Mouse (Mus musculus) brain, embryonic 18.5 days (tissue): ENCODE data around the gene Nbas.
A peak's percentile ranks its signal among the peaks of the same experiment; 100 is the strongest.

Experiments
- DNase-seq: peaks from one replicate; pipeline ENCODE4 v3.0.0-alpha.2; 2012; ENCODE audit warnings: low read depth, low spot score

Nbas gene

DNA sequence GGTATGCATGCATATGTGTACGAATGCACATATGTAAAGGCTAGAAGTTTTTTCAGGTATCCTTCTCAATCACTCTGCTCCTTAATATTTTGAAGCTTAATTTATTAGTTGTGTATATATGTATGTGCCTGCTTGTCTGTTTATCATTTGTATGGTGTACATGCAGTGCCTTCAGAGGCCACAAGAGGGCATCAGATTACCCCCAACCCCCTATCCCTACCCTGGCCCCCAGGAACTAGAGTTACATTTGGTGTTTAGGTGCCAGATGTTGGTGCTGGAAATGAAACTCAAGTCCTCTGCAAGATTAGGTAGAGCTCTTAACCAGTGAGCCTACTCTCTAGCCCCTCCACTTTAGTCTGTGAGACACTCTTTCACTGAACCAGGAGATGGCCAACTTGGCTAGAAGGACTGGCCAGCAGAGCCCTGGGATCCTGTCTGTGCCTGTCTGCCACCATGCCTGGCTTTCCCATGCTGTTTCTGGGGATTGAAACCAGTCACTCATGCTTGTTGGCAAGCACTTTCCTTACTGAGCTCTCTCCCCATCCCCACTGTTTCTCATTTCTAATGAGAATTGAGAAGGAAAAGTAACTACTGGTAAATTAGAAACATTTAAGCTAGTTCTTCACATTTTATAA lies 263.9 kb downstream of the Nbas start:
- DNase-seq: no peak

DNA sequence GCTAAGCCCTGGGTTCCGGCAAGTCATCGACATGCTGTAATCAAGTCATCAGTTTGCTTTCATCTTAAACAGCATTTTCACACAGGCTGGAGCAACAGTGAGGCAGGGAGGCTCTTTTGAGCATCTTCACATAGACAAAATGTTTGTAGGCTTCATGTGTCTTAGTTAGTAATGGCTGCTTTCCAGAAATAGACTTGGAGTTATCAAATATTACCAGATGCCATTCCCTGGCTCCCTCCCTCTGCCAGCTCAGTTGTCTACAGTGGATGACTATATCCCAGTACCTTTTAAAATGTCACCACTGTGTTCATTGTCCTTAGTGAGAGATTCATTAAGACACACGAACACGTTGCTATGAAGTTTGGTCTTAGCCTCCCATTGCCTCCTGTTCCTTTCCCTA lies 270.2 kb downstream of the Nbas start:
- no peak for DNase-seq

DNA sequence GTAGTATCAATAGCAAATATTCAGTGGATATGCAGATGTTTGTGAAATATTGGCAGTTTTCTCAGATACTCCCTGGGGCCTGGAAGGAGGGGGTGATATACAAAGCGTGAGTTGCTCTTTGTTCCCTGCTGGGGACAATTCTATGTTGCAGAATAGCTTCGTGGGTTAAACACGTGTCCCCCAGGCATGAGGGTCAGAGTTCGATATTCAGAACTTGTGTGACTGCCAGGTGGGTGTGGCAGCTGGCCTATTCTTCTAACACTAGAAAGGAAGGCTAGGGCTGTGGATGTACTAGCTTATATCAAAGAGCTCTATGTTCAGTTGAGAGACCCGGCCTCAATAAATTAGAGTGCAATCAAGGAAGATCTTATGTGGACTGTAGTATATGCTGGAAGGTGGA lies 274.9 kb downstream of the Nbas start:
- no peak for DNase-seq

DNA sequence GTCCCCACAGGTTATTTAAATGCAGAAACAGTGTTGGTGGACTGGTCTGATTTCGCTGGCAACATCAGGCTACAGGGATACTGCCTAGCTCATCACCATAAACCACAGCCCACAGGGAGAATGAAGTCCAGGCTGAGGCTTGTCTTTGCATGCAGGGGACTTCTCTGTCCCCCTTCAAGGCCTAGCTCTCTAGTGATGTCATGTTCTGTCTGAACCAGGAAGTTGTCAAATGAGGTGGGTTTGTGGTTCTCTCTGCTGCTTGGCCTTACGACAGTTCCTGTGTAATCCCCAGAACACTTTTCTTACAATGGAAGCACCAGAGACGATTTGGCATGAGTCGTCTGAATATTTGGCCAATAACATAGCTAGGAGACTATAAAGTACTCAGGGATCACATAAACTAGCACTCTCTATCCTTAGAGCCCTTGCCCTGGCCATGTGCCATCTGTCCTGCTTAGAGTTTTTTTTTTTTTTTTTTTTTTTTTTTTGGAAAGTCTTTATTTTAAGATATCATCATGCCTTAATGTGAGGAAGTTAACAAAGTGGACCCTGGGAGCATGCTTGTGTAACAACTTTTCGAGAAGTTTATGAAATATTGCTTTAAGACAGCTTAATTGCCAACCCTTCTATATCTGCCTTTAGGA lies 294.8 kb downstream of the Nbas start:
- no peak for DNase-seq

DNA sequence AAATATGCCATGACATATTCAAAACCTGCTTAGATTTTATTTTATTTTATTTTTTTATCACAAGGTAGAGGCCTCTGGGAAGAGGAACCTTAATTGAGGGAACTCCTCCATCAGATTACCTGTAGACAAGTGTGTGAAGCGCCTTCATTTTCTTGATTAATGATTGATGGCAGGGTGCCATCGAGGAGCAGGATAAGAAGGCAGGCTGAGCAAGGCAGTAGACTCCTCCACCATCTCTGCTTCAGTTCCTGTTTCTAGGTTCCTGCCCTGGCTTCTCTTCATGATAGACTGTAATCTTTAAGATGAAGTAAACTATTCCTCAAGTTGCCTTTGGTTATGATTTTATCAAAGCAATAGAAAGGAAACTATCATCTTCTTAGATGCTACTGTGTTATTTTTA lies 295.4 kb downstream of the Nbas start:
- no peak for DNase-seq

DNA sequence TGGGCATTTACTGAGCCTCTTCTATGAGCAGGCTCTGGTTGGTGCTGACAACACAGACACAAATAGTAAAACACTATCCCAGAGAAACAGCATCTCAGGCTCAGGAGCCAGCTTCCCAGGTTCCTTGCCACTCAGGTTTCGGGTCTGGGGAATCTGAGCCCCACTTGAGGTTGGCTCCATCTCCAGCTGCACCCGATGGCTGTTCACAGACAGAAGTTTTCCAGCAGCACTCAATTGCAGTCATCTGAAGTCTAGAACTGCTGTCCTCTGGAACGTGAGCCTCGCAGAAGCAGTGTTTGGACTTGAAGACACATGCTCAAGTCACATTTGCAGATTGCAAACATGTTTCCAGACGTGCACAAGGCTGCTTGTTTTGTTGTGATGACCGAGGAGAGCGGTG lies 297.5 kb downstream of the Nbas start:
- DNase-seq: no peak

DNA sequence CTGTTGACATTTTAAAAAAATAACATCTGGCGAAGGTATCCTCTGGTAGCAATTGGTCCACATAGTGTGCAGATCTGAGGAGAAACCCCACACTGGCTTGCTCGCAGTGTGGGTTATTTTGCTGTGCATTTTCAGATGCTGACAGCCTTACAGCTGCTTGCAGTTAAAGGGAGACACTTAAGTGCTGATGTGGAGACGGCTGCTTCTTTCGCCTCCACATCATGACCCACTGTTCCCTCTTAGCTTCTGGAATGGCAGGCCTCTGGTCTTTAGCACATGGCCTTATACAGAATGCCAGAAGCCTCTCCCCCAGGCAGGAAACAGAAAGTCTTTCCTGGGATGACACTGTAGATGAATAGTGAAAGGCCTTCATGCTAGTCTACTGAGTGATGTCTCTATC lies 306.2 kb downstream of the Nbas start:
- no peak for DNase-seq

DNA sequence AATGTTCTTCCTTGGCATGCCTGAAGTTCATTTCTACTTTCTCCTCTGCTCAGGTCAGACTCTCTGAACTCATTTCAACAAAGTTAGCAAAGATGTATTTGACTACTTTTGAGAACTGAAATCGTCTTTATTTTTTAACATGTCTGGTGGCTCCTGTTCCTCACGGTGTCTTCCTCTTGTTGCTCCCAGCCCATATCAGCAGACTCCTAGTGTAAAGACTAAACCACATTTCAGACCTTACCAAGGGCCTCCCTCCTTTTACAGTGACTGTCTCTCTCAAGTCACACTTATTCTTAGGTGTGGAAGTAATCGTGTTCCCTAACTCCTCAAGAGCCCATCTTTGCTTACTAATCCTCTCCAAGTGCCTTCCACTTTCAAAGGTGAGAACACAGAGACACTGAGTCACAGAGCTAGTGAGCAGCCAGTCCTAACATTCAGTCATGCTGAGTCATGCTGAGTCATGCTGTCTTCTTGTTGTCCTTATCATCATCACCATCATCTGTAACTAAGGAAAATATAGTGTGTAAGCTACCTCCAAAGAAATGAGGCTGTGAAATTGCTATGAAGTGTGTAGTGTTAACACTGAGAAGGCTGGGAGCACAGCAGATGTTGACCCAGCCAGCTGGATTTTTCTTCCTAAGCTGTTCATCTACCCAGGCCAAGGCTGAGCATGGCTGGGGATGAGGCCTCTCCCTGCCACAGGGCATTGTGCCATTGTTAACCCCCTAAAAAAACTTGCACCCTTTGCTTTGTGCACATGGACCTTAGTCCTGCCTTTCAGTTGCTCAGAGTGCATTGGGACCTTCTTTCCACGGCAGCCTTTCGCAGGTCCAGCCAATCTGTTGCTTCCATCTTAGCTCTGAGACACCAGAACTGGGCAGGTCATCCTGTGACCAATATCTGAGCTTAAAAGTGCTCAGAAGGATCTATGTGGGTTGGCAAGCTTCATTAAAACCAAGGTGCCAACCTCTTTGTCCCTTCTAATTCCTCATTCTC lies 307.0 kb downstream of the Nbas start:
- DNase-seq: no peak

DNA sequence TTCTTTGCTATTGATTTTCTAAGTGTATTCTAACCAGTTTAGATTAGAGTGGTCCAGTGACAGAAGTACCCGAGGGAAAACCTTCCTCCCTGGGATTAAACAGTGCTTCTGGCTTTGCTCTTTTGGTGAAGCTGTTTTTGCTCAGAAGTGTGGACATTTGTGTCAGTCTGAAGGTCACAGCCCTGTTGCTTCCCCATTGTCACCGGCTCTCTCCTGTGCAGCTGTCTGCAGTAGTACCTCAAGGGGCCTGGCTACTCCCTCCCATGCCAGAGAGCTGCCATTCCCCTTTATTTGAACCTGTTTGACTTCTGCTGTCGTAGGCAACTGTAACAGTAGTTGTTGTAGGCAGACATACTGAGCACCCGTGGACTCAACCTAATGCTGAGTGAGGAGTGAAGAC lies 307.8 kb downstream of the Nbas start:
- no peak for DNase-seq

DNA sequence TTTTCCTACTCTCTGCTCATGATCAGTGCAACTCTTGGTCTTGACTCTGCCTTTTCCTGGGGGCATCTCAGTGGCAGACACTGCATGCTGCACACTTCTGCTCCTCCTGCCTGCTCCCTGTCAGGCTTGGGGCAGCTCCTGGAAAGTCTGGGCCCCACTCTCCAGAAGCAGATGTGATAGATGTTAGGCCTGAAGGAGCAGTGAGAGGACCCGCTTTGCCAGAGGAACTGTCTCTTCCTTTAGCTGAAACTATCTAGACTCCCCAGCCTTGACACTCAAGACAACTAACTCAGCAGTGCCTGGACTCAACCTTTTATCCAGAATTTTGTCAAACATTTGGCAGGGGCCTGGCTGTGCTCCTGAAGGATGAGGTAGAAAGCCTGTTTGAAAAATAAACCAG lies 311.9 kb downstream of the Nbas start:
- DNase-seq: no peak

DNA sequence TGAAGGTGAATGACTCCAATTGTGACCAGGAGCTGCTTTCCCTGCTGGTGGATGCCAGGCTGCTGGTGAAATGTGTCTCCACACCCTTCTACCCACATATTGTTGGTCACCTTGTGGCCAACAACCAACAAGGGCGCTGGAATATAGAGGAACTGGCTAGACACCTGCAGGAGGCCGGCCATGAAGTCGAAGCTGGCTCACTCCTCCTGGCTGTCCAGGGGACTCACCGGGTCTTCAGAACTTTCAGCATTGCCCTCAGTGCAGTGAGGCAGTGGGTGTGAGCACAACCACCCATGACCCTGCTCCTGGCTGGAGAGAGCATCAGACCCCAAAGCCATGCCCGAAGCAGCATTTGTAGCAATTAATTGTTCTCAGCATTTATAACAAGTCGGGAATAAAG lies 314.5 kb downstream of the Nbas start:
- DNase-seq: no peak

DNA sequence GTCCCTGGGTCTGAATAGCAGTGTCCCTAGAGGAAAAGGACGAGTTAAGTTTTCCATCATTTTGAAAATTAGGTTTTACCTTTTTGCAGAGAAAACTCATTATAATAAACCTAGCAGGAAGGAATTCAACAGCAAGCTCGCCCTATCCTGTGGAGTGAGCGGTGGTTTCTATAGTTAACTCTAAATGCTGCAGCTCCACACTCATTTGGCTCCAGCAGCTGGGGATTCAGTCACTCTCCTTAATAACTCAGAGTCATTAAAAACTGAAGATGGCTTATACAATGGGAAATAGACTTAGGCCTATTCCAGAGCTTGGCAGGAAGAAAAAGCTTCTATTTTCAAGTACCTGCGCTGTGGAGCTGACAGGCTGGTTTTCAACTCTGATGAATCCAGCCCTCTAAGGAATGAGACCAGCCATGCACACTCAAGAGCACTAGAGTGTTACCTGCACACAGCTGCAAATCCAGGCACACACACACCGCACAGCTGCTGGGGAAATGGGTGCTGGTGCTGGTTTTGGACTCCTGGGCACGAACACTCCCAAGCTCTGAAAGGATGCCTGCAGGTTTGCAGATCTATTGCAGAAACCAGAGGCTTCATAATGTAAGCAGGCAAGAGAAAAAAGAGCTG lies 316.7 kb downstream of the Nbas start:
- no peak for DNase-seq

DNA sequence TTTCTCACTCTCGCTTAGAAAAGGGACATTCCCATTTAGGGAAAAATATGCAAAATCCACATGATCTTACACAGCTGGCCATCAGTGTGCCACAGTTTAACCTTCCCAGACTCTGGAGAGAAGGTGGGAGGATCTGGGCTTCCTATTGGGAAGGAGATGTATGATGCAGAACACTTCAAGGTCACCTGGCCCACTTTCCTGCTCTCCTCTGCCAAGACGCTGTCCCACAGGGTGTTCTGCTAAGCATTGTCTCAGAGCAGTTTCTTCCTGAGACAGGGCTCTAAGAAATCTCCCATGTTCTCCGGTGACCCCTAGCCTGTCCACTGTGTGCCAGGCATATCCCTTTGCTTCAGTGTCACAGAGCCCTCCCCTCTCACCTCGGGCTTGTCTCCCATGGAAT lies 318.7 kb downstream of the Nbas start:
- no peak for DNase-seq

DNA sequence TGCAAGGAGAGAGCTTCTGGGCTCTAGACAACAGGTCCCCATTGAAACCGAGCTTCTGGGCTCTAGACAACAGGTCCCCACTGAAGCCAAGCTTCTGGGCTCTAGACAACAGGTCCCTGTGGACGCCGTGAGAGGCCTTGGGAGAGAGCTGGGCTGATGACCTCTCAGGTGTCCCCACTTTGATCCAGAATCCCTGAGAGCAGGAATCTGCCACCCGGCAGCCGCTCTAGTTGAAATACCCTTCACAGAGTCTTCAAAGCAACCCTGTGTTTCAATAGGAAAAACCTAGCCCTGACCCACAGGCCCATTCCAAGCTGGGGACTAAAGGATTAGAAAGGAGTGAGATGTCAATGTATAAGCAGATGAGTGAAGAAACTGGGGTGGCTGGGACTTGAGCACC lies 320.1 kb downstream of the Nbas start:
- no peak for DNase-seq

DNA sequence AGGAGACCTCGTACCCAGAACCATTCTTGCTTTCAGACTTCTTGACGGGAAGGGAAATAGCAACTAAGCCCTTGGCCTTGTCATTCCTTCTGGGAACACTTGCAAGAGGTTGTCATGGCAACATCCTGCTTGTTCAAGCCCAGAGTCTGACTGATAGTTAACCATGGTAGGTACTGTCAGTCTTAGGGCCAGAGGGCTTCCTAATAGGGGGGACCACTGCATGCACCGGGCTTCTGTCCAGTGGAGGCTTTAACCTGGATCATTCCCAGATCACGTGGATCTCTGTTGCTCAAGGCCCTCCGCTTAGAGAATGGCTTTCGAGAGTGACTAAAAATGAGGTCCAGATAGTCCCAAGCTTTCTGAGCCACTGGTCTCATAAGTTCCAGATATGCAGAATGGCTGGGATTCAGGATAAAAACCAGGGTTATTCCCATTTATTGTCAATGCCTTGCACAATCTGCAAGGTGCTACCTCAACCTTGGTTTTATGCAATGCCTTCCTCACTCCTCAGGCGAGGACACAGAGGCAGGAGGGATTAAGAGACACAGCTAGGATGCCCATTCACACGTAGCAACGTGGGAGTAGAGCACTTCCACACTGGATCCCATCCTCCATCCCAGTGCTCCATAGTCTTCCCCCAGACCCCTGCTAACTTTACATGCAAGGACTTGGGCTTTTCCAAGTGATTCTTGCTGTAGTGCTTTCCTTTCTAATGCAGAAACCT lies 326.0 kb downstream of the Nbas start:
- peak; percentile 46 for DNase-seq

DNA sequence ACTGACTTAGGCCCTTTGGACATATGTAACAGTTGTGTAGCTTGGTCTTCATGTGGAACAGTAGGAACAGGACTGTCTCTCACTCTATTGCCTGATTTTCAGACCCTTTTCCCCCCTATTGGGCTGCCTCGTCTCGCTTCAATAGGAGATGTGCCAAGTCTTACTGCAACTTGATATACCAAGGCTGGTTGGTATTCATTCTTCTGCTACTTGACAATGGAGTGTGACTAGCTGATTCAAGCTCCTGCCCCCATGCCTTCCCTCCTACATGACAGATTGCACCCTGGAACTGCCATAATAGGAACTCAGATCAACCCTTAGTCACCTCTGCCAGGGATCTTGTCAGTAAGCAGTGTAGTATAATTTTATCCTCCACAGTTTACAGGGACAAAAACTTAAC lies 328.1 kb downstream of the Nbas start:
- DNase-seq: no peak

DNA sequence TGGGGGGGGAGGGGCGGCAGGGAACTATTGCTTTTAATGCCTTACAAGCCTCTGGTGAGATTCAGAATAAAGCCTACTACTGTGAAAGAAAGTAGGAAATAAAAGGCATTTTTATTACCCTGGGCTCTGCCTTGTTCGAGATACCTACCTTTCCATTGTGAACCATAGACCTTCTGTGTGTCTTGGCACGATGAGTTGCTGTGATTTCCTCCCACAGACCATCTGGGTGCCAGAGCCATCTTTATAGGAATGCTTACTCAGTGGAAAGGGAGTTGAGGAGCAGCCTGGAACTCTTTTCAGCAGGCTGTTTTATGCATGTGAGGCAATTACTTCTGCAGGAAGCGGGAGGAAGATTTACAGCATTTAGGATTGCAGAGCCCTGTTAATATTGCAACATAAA lies 329.6 kb downstream of the Nbas start:
- no peak for DNase-seq

DNA sequence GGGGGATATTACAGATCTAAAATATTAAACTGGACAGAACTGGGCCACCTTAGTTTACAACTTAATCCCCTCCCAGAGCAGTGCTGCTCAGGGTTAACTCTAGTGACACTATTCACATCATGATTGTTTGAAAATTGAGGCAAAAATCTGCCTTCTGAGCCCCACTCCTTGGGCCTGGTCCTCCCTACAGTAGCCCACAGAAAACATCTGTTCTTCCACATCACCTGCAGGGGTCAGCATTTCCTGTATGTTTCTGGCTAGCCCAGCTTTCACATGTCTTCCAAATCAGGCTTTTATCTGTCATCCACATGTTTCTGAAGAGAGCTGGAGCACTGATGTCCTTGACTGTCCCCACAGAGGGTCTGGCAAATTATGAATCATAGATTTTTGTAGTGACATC lies 333.5 kb downstream of the Nbas start:
- no peak for DNase-seq

DNA sequence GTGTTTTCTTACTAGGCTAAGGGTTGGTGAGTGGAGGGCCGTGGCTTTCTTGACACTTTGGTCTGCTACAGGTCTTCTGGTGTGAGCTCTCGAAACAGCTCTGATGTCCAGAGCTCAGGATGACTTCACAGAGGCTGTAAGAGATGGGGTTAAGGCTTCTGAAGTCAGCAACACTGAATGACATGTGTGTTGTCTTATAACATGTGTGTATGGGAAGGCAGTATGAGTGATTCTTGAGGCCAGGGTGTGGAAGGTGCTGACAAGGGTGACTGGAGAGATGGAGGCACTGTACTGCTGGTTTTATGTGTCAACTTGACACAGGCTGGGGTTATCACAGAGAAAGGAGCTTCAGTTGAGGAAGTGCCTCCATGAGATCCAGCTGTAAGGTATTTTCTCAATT lies 338.1 kb downstream of the Nbas start:
- DNase-seq: no peak

DNA sequence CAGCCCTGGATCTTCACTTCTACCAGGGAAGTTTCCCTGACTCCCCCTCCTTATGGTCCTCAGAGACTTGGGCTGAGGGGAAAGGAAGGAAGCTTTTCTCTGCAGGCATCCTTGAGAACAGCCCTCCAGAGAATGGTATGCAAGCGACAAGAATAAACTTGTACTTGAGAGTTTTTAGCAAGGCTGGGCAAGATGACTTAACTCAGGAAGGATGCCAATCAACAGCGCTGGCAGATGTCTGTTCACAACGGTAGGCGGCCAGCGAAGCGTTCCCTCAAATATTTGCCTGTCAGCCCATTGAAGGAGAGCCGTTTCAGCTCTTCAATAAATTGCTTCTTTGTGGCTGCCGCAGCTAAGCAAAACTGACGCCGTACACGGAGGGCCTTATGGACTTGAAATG lies 340.1 kb downstream of the Nbas start:
- no peak for DNase-seq

DNA sequence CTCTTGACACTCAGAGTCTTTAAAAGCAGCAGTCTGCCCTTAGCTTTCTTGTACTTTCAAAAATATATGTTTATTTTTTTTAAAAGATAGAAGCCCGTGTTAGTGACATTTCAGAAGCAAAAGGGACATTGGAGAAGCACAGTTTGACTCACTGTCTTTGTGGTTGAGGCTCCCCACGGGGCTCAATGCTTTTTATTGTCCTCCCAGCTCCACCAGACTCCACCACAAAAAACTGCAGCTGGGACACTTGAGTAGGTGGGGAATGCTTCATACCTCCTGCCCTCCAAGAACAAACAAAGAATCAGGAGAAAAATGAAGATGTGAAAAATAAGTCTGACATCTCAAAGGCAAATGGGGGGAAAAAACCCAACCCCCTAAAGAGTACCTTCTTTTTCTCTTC lies 344.1 kb downstream of the Nbas start:
- DNase-seq: no peak

DNA sequence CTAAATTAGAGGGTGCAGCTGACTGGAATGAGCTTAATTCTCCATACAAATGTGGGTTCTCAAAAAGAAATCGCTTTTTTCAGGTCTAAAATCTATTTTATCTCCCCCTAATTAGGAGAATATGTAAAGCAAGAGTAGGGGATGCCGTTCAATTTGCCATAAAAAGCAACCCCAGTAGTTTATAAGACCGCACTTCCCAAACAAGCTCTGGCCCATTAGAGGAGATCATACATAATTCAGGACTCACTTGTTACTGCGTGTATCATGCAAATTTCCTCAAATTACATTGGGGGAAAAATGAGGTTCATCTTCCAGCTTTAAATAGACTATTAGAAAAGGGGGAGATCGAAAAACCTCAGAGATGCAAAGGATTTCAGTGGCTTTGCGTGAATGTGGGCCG lies 346.7 kb downstream of the Nbas start:
- DNase-seq: no peak
